Mouse (Mus musculus): ENCODE measurements around the gene Kmt2b.

DNA sequence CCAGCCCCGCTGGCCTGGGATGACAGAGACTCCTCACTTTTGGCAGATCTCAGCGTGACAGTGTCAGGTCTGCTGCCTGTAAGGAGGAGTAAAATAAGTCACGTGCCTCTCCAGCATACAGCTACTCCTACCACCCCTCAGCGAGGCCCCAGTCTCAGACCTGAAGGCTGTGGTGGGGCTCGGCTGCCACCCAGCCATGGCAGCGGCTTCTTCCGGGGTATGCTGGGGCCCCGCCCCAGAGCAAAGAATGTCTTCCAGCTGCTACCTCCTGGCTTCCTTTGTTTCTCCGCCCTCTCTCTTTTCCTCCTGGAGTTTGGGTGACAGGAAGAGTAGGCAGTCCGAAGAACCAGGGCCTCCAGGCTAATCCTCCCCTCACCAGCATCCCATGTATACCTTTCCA is 62.6 kb downstream of the Kmt2b start:
- no peak for TF ChIP-seq CTCF (IDR thresholded peaks at IDR 0.05; ENCODE audit: low read depth)
- no peak for TF ChIP-seq EP300 (IDR thresholded peaks at IDR 0.05; ENCODE audit: low read depth)
